Mouse (Mus musculus) midbrain, embryonic 16.5 days (tissue): ENCODE measurements around the gene Ssmem1. TPM values are rescaled to one million over a fixed set of nuclear protein-coding genes. Genes with fewer than 3 reads are reported as not detected.

ENCODE experiments used
- ATAC-seq: fragments of 200-750 bp; cut with Nextera tagmentation; 2 replicates; pipeline ENCODE4 v1.8.0; 2017; ENCODE audit warnings: moderate TSS enrichment
- H3K27ac ChIP-seq: fragments of 300-500 bp; sonication (generic); 2 replicates; pipeline ENCODE4 v1.5.1; 2014; ENCODE audit warnings: mild to moderate bottlenecking, low read length, mixed read lengths
- H3K27me3 ChIP-seq: fragments of 300-500 bp; sonication (generic); 2 replicates; pipeline ENCODE4 v1.6.1; 2014; ENCODE audit warnings: low read depth, low read length, mixed read lengths; ENCODE audit not compliant: control insufficient read depth, insufficient read depth
- H3K36me3 ChIP-seq: fragments of 300-500 bp; sonication (generic); 2 replicates; pipeline ENCODE4 v1.6.1; 2014; ENCODE audit warnings: mild to moderate bottlenecking, low read length, moderate library complexity, mixed read lengths; ENCODE audit not compliant: control insufficient read depth, insufficient read depth
- H3K4me1 ChIP-seq: fragments of 300-500 bp; sonication (generic); 2 replicates; pipeline ENCODE4 v1.6.1; 2014; ENCODE audit warnings: mild to moderate bottlenecking, low read length, mixed read lengths; ENCODE audit not compliant: control insufficient read depth, insufficient read depth
- H3K4me2 ChIP-seq: fragments of 300-500 bp; sonication (generic); 2 replicates; pipeline ENCODE4 v1.6.1; 2014; ENCODE audit warnings: mild to moderate bottlenecking, low read length, mixed read lengths
- H3K4me3 ChIP-seq: fragments of 300-500 bp; sonication (generic); 2 replicates; pipeline ENCODE4 v1.5.1; 2014; ENCODE audit warnings: low read depth, mild to moderate bottlenecking, low read length, moderate library complexity, mixed read lengths
- H3K9ac ChIP-seq: fragments of 300-500 bp; sonication (generic); 2 replicates; pipeline ENCODE4 v1.6.1; 2014; ENCODE audit warnings: low read depth, low read length, mixed read lengths
- H3K9me3 ChIP-seq: fragments of 300-500 bp; sonication (generic); replicated peaks from 2 replicates; pipeline ENCODE4 v1.6.1; 2014; ENCODE audit warnings: mild to moderate bottlenecking, low read length, mixed read lengths; ENCODE audit not compliant: control insufficient read depth, poor library complexity, severe bottlenecking
- WGBS: fragments of 180-500 bp; shearing (Covaris S2); extraction: QIAGEN DNeasy Blood & Tissue Kit; methylation state at CpG from one replicate; pipeline ENCODE4 v1.1.7; 2014; 5-methylcytosine and 5-hydroxymethylcytosine counted together
- polyA plus RNA-seq: library from polyadenylated mRNA; unstranded; fragments of >200 nt; fragmentation: Nextera tagmentation; extraction: Ambion mirVana; gene quantifications from 2 replicates; pipeline ENCODE4 v1.2.1, GENCODE M21; 2015

The Ssmem1 gene
- polyA plus RNA-seq, 1 experiment from 2014 or later = 0.14 TPM

DNA sequence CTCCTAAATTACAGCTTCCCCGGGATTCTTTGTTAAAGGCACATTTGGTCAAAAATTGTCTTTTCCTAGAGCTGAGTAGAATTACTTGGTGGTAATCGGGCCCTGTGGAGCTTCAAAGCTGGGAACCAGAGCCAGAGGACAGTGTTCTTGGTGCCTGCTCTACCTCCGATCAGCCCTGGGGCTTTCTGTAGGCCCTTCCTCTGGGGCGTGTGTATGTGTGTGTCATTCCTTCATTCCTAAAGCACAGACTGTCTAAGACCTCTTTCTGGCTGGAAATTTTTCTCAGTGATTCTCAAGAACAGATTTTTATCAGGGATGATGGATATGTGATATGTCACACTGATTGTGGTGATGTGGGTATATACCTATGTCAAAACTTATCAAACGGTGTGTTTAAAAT, 29.2 kb downstream of the Ssmem1 start:
- H3K4me1 ChIP-seq = no peaks in the 10 kb centered on the region; the same call in 1 of the 2 replicates
- H3K4me2 ChIP-seq = no peak overlapping the region
- no peak overlapping the region for H3K4me3 ChIP-seq
- no peak for ATAC-seq
- H3K27ac ChIP-seq = no peak overlapping the region
- no peaks in the 10 kb centered on the region for H3K27me3 ChIP-seq
- no peak overlapping the region for H3K9ac ChIP-seq
- WGBS = 84% methylated on average over 5 of the region's 5 CpGs
- no peaks in the 10 kb centered on the region for H3K36me3 ChIP-seq
- no peaks in the 10 kb centered on the region for H3K9me3 ChIP-seq

DNA sequence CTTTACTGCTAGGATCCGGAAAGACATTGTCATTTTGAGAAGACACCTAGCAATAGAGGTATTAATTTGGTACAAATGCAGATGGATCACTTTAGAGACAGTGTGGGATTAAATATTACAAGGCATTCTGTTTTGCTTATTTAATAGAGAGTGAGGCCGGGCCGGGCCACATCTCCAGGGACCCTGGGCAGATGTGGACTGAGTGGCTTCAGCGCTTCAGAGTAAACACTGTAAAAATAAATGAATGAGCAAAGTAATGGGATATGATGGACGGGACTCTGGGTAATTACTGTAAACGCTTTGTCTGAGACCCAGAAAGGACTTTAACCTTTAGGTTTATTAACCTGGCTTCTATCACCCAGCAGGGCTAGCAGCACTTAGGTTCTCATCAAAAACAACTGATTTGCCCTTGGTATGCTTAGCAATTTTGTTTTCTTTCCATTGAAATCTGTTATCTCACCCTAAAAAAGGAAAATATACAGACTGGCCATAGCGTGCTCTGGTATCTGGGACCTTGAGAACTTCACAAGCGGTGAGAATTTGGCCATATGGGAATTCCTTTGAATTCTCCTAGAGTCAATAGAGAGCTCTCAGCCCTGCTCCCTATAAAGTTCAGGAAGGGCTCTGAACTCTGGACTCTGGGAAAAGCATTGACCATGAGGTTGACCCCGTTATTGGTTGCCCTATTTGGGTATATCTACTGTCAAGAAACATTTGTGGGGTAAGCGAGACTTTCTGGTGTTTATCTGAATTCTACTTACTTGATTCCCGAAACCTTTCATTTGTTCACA, 31.6 kb downstream of the Ssmem1 start, which contains the start of gene Cpa2:
Gene Cpa2 (plus strand): TSS at position 574 of the 791 bp plus-strand sequence.
- Histone ChIP-seq H3K4me2 (no peak within 1 kb of the TSS), H3K9me3 (no peaks in the 10 kb centered on the region), H3K4me3 (no peak within 1 kb of the TSS), H3K4me1 (no peaks in the 10 kb centered on the region; the same call in none of the 2 replicates), H3K36me3 (no peaks in the 10 kb centered on the region), H3K27ac (no peak within 1 kb of the TSS), H3K9ac (no peak within 1 kb of the TSS), H3K27me3 (no peaks in the 10 kb centered on the region)
- 86% methylated on average over 11 of the region's 11 CpGs for WGBS
- no peak for ATAC-seq

DNA sequence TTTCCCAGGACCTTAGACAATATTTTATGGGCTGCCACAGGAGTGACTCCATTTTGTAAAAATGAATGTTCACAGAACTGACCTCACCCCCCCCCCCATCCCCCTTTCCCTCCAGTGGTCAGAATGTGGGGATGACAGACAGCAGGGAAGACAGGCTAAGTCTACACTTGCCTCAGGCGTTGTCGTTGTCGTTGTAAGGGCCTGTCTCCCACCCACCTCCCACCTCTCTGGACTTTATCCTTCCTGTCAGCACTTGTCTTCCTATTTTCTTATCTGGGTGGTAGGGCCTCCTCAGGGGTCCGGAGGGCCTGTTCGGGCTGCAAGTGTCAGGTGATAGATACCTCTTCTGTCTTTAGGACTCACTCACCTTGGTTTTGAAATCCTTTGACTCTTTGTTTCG, 32.6 kb downstream of the Ssmem1 start:
- Histone ChIP-seq H3K4me3 (no peak overlapping the region), H3K9me3 (no peaks in the 10 kb centered on the region), H3K4me2 (no peak overlapping the region), H3K36me3 (no peaks in the 10 kb centered on the region), H3K27ac (no peak overlapping the region), H3K4me1 (peaks cover 7% of the 10 kb centered on the region), H3K27me3 (no peaks in the 10 kb centered on the region), H3K9ac (no peak overlapping the region)
- no peak for ATAC-seq
- WGBS = 84% methylated on average over 6 of the region's 6 CpGs

DNA sequence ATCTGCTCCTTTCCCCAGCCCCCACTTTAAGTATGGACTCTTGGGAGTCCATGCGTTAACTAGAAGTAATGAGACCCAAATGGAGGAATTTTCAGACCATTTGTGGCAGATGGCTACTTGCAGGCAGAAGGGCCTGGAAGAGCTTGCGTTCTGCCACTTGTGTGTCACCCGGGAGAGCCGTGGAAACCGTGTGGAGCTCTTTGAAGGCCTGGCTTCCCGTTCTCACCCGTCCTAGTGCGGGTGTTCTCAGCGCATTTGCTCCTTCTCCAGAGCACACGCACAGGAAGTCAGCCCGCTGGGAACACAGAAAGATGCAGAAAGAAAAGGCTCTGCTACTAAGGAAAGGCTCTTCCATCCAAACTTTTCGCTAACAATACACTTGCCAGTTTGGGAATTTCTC, 33.4 kb downstream of the Ssmem1 start:
- Histone ChIP-seq H3K4me1 (peaks cover 15% of the 10 kb centered on the region), H3K9ac (no peak overlapping the region), H3K4me2 (no peak overlapping the region), H3K27me3 (no peaks in the 10 kb centered on the region), H3K27ac (no peak overlapping the region), H3K36me3 (no peaks in the 10 kb centered on the region), H3K4me3 (no peak overlapping the region), H3K9me3 (no peaks in the 10 kb centered on the region)
- no peak for ATAC-seq
- 45% methylated on average over 12 of the region's 12 CpGs for WGBS

DNA sequence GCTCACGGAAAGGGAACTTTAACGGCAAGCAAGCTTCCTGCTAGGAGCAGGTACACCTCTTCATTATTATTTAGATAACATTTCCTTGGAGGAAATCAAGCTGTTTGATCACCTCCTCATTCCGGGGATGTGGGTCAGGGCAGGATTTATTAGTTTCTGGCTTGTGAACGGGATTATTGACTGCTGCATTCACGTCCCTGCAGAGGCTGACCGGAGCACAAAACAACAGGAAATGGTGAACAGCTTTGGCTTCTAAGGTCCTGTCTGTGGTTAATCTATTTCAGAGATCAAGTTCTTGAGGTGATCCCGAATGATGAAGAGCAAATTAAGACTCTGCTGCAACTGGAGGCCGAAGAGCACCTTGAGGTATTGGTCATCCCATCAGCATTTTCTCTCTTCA, 34.2 kb downstream of the Ssmem1 start:
- Histone ChIP-seq H3K36me3 (no peaks in the 10 kb centered on the region), H3K4me2 (no peak overlapping the region), H3K27me3 (no peaks in the 10 kb centered on the region), H3K9me3 (no peaks in the 10 kb centered on the region), H3K9ac (no peak overlapping the region), H3K27ac (no peak overlapping the region), H3K4me1 (peaks cover 19% of the 10 kb centered on the region), H3K4me3 (no peak overlapping the region)
- 28% methylated on average over 8 of the region's 8 CpGs for WGBS
- no peak for ATAC-seq

DNA sequence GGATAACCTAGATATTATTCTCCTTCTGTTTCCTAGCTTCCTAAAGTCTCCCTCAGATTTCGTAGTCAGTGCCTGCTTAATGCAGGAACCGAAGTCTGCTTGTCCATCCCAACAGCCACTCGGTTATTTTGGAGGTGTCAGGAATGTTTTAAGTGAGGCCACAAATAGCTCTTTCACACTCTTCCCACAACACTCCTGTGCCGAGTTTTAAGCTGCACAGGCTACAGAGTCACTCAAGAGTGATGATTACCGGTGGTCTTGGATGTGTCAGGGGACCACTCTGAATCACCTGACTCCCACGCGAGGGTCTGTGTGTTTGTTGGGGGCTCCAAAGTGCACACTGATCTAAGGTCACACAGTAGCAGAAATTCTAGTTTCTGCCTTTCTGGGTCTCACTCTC, 36.0 kb downstream of the Ssmem1 start:
- Histone ChIP-seq H3K27ac (0 out of 2 replicates have a peak overlapping the region, but pooled peaks have one; percentile 10), H3K4me1 (peaks cover 26% of the 10 kb centered on the region)

DNA sequence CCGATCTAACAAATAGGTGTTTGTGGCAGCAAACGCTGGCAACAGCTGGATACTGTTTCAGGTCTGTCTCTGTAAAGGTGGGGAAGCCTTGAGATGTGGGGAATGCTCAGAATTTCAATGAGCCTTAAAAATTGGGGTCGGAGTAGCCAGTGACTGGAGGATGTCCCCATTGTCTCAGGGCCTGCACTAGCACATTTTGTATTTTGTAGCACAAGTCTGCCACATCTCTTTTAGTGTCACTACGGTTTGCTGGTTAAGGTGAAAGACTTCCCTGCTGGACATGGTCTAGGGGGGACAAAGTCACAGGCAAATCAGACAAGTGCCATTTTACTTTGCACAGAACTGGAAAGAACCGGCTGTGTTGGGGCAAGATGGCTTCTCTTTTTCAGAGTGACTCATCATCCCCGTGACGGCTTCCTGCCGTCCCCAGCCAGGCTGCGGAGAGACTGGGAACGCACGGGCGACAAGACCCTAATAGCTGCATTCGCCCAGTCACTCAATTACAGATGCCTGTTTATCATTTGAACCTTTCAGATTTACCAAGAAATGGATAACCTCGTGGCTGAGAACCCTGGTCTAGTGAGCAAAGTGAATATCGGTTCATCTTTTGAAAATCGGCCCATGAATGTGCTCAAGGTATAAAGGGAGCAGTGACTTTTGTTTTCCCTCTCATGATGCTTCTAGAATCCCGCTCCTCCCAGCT, 37.1 kb downstream of the Ssmem1 start:
- H3K9me3 ChIP-seq = no peaks in the 10 kb centered on the region
- peak overlapping the region; percentile 18; the same call in 1 of the 2 replicates for H3K9ac ChIP-seq
- H3K27me3 ChIP-seq = no peaks in the 10 kb centered on the region
- WGBS = 7% methylated on average over 17 of the region's 17 CpGs
- no peaks in the 10 kb centered on the region for H3K36me3 ChIP-seq
- H3K4me2 ChIP-seq = peak overlapping the region; percentile 48
- H3K27ac ChIP-seq = peak overlapping the region; percentile 83
- ATAC-seq = peak; percentile 65; the same call in 1 of the 2 replicates
- H3K4me3 ChIP-seq = peak overlapping the region; percentile 6
- H3K4me1 ChIP-seq = peaks cover 28% of the 10 kb centered on the region

More for the DNA sequence above, 36.0 kb downstream of the Ssmem1 start:
- Histone ChIP-seq H3K27me3 (no peaks in the 10 kb centered on the region), H3K9me3 (no peaks in the 10 kb centered on the region), H3K4me3 (no peak overlapping the region), H3K9ac (no peak overlapping the region), H3K36me3 (no peaks in the 10 kb centered on the region), H3K4me2 (no peak overlapping the region)
- no peak for ATAC-seq
- 74% methylated on average over 7 of the region's 7 CpGs for WGBS

DNA sequence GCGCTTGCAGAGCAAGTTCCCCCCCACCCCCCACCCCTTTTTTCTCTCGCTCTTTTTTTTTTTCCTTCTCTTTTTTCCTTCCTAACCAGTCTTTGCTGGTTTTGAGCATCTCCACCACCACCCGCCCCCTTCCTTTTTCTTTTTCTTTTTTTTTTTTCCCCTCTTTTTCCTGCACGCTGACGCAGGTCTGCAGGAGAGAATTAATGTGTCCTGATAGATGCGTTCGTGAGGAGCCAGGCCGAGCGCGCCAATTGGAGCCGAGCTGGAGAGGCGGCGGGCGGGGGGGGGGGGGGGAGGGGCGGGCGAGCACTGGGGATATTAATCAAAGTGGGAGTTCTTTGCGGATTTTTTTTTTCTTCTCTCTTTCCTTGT, 37.6 kb downstream of the Ssmem1 start:
- no peaks in the 10 kb centered on the region for H3K36me3 ChIP-seq
- H3K4me3 ChIP-seq = peak overlapping the region; percentile 6
- peak; percentile 41; the same call in 1 of the 2 replicates for ATAC-seq
- H3K9me3 ChIP-seq = no peaks in the 10 kb centered on the region
- no peaks in the 10 kb centered on the region for H3K27me3 ChIP-seq
- peak overlapping the region; percentile 83 for H3K27ac ChIP-seq
- peak overlapping the region; percentile 18; the same call in 1 of the 2 replicates for H3K9ac ChIP-seq
- peak overlapping the region; percentile 48 for H3K4me2 ChIP-seq
- WGBS = 0% methylated on average over 9 of the region's 17 CpGs
- H3K4me1 ChIP-seq = peaks cover 28% of the 10 kb centered on the region
